In the genomic region with DNA sequence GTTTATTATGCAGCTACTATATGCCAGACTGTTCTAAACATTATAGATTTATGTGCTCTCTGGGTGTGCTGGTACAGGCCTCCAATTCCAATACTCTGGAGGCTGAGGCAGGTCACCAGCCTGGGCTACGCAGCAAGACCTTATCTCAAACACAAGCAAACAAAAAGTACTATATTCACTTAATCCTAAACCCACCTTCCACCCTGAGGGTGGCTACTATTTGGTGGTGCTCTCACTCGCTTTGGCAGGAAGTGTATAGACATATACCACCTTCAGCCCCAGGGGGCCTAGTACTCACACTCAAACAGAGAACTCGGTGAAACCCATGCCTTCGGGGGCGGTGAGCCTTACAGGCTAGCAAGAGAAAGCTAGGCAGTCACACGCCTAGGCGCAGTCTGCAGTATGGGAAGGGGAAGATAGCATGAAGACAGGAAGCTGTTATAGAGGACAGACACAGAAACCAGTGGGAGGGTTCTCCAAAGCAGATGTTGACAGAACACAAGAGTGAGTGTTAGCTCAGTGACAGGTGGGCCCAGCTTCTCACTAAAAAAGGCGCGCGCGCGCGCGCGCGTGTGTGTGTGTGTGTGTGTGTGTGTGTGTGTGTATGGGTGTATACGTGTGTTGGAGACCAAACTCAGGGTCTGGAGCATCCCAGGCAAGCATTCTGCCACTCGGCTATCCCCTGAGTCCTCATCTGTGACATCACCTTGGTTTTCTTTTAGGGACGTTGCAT, we compare ENCODE assay signal across 8 mouse cellular contexts. TPM values are rescaled to one million over a fixed set of nuclear protein-coding genes. Genes with fewer than 3 reads are reported as not detected.
DNase-seq lines count a peak whose midpoint lies in the region; ATAC-seq lines count a peak whose summit lies in the region.

A gene (minus strand): TSS at position 346 of the 733 bp plus-strand sequence.

- H3K4me2 ChIP-seq in heart, embryonic 12.5 days = no peak within 1 kb of the TSS
- H3K4me2 ChIP-seq in limb, embryonic 11.5 days (ENCODE audit: low read depth, severe bottlenecking) = no peak within 1 kb of the TSS

- WGBS in heart, embryonic 10.5 days = 84% methylated on average over 19 of the region's 19 CpGs
- 84% methylated on average over 19 of the region's 19 CpGs for WGBS in heart, embryonic 12.5 days
- WGBS in limb, embryonic 11.5 days = 90% methylated on average over 19 of the region's 19 CpGs

- peaks cover 43% of the 10 kb centered on the region for H3K27me3 ChIP-seq in heart, embryonic 10.5 days (ENCODE audit: insufficient read depth, poor library complexity, severe bottlenecking)
- H3K27me3 ChIP-seq in heart, embryonic 12.5 days (replicated peaks) = peaks cover 42% of the 10 kb centered on the region
- peaks cover 5% of the 10 kb centered on the region; the same call in 1 of the 2 replicates for H3K27me3 ChIP-seq in limb, embryonic 11.5 days (ENCODE audit: control insufficient read depth, insufficient read depth, low read length)

- H3K4me1 ChIP-seq in heart, embryonic 10.5 days = peaks cover 17% of the 10 kb centered on the region
- peaks cover 15% of the 10 kb centered on the region for H3K4me1 ChIP-seq in heart, embryonic 12.5 days (replicated peaks)
- peaks cover 8% of the 10 kb centered on the region for H3K4me1 ChIP-seq in limb, embryonic 11.5 days (ENCODE audit: control insufficient read depth, insufficient read depth, low read length)

- ATAC-seq in heart, embryonic 12.5 days (ENCODE audit: insufficient number of reproducible peaks, low FRiP score) = no peak
- ATAC-seq in limb, embryonic 11.5 days (ENCODE audit: insufficient number of reproducible peaks, low FRiP score, low TSS enrichment, low read depth) = no peak
- no peak for ATAC-seq in monocyte, adult 5-6 weeks (replicated peaks; ENCODE audit: insufficient number of reproducible peaks, low FRiP score, low TSS enrichment, poor library complexity, severe bottlenecking)

- no peak within 1 kb of the TSS for H3K9ac ChIP-seq in heart, embryonic 12.5 days
- no peak within 1 kb of the TSS for H3K9ac ChIP-seq in limb, embryonic 11.5 days (ENCODE audit: low read length)

- intact Hi-C loops in heart, postnatal 25 days (cut with DNase I) = no loop called here

- H3K36me3 ChIP-seq in heart, embryonic 10.5 days = no peaks in the 10 kb centered on the region
- H3K36me3 ChIP-seq in heart, embryonic 12.5 days = no peaks in the 10 kb centered on the region
- H3K36me3 ChIP-seq in limb, embryonic 11.5 days (ENCODE audit: control insufficient read depth, insufficient read depth, low read length) = no peaks in the 10 kb centered on the region

- H3K9me3 ChIP-seq in heart, embryonic 10.5 days = peaks cover 7% of the 10 kb centered on the region; the same call in 1 of the 2 replicates
- peaks cover 4% of the 10 kb centered on the region; the same call in 1 of the 2 replicates for H3K9me3 ChIP-seq in heart, embryonic 12.5 days (replicated peaks)
- H3K9me3 ChIP-seq in limb, embryonic 11.5 days (ENCODE audit: control insufficient read depth, low read length) = no peaks in the 10 kb centered on the region; the same call in 1 of the 2 replicates

- no peak within 1 kb of the TSS for H3K27ac ChIP-seq in heart, embryonic 10.5 days
- no peak within 1 kb of the TSS for H3K27ac ChIP-seq in heart, embryonic 12.5 days (ENCODE audit: poor library complexity, severe bottlenecking)
- no peak within 1 kb of the TSS for H3K27ac ChIP-seq in limb, embryonic 11.5 days (replicated peaks; ENCODE audit: low read depth, low read length)

- DNase-seq in heart, embryonic 10.5 days (ENCODE audit: low spot score) = no peak
- no peak for DNase-seq in adrenal gland, postnatal 14 days
- no peak for DNase-seq in heart, postnatal 25 days (ENCODE audit: low spot score)
- no peak for DNase-seq in limb, embryonic 11.5 days (ENCODE audit: low spot score)
- no peak for DNase-seq in right cerebral cortex, adult 2 months (ENCODE audit: low spot score in 2 of 2)
- no peak for DNase-seq in embryo, embryonic 11 days

- no peak within 1 kb of the TSS for H3K4me3 ChIP-seq in heart, embryonic 10.5 days
- no peak within 1 kb of the TSS for H3K4me3 ChIP-seq in heart, embryonic 12.5 days
- H3K4me3 ChIP-seq in limb, embryonic 11.5 days (ENCODE audit: low read depth, low read length) = no peak within 1 kb of the TSS

RNA-seq across cellular contexts. Expression of the gene that starts here (rescaled TPM):
- 10.0 and 21.7 TPM in 2 replicates for polyA plus RNA-seq in heart, embryonic 10.5 days (2016; fragmentation: Nextera tagmentation; extraction: Ambion mirVana)
- 9.2 and 9.8 TPM in 2 replicates for polyA plus RNA-seq in heart, embryonic 12.5 days (2016; fragmentation: Nextera tagmentation; extraction: Ambion mirVana)
- total RNA-seq in adrenal gland, postnatal 14 days (2021) = 12.0 and 78.1 TPM in 2 replicates
- 10 to 100 TPM; 10.6 to 10.8 TPM for total RNA-seq in heart, postnatal 25 days (2021)
- 35.9 and 37.7 TPM in 2 replicates for polyA plus RNA-seq in limb, embryonic 11.5 days (2014; fragmentation: Nextera tagmentation; extraction: Ambion mirVana)
- 1,450 to 2,051 TPM (median 1,984 TPM) in 3 replicates for total RNA-seq in monocyte, adult 5-6 weeks (2017)

Comparison
In these comparisons a context has a peak if more than half of its experiments do, and no peak if none do; other contexts are left out.
1. RNA of the gene that starts here (total RNA-seq): 1,450 to 2,051 TPM in monocyte, adult 5-6 weeks; 12.0 to 78.1 TPM in adrenal gland, postnatal 14 days and 10.6 to 10.8 TPM in heart, postnatal 25 days; every median in the first group is over 10 times any median in the second.